Mouse (Mus musculus): ENCODE measurements around the gene Sh3glb2. TPM values are rescaled to one million over a fixed set of nuclear protein-coding genes. Genes with fewer than 3 reads are reported as not detected.

Sh3glb2 gene
- polyA plus RNA-seq, 1 experiment from 2014 or later: 69.4 TPM

GRCm38 (mm10) chr2:30336174-30336915 is 22.8 kb downstream of the Sh3glb2 start:
- WGBS: 89% methylated on average over 16 of the region's 16 CpGs
- H3K36me3 ChIP-seq (ENCODE audit: control insufficient read depth, insufficient read depth, low read length): peaks cover 94% of the 10 kb centered on the region
- H3K27me3 ChIP-seq (ENCODE audit: control insufficient read depth, insufficient read depth, low read length): no peaks in the 10 kb centered on the region
- no peak overlapping the region for H3K4me2 ChIP-seq (replicated peaks; ENCODE audit: low read depth, low read length)
- H3K9ac ChIP-seq (ENCODE audit: low read depth, low read length): no peak overlapping the region
- no peak for ATAC-seq (ENCODE audit: low FRiP score, low TSS enrichment)
- H3K27ac ChIP-seq (ENCODE audit: low read depth, low read length): no peak overlapping the region
- H3K4me1 ChIP-seq (ENCODE audit: control insufficient read depth, insufficient read depth, low read length): no peaks in the 10 kb centered on the region
- no peak overlapping the region for H3K4me3 ChIP-seq (ENCODE audit: low read length)
- H3K9me3 ChIP-seq (ENCODE audit: control insufficient read depth, low read length): no peaks in the 10 kb centered on the region

GRCm38 (mm10) chr2:30335324-30335723 is 23.8 kb downstream of the Sh3glb2 start:
- H3K27me3 ChIP-seq (ENCODE audit: control insufficient read depth, insufficient read depth, low read length): no peaks in the 10 kb centered on the region
- no peak for ATAC-seq (ENCODE audit: low FRiP score, low TSS enrichment)
- H3K4me2 ChIP-seq (replicated peaks; ENCODE audit: low read depth, low read length): no peak overlapping the region
- peaks cover 95% of the 10 kb centered on the region for H3K36me3 ChIP-seq (ENCODE audit: control insufficient read depth, insufficient read depth, low read length)
- H3K27ac ChIP-seq (ENCODE audit: low read depth, low read length): no peak overlapping the region
- no peaks in the 10 kb centered on the region for H3K4me1 ChIP-seq (ENCODE audit: control insufficient read depth, insufficient read depth, low read length)
- no peak overlapping the region for H3K4me3 ChIP-seq (ENCODE audit: low read length)
- no peak overlapping the region for H3K9ac ChIP-seq (ENCODE audit: low read depth, low read length)
- H3K9me3 ChIP-seq (ENCODE audit: control insufficient read depth, low read length): no peaks in the 10 kb centered on the region
- WGBS: 96% methylated on average over 2 of the region's 2 CpGs

DNA sequence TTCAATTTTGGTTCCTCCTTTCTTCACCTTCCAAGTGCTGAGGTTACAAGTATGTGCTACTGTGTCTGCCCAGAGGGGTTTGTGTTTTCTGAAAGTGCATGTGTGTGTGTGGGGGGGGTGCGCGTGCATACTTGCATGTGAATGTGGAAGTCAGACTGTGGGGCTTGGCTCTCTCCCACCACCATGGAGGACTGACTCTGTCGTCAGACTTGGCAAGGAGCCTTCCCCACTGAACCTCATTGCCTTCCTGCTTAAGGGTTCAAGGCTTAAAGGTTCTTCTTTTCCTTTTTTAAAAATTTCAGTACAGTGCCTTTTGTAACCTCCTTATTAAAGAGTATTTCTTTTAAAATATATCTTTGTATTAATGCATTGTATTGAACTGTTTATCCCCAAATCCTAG is 30.3 kb downstream of the Sh3glb2 start:
- Histone ChIP-seq H3K27me3 (ENCODE audit: control insufficient read depth, insufficient read depth, low read length) (no peaks in the 10 kb centered on the region), H3K27ac (ENCODE audit: low read depth, low read length) (no peak overlapping the region), H3K4me2 (replicated peaks; ENCODE audit: low read depth, low read length) (no peak overlapping the region), H3K9me3 (ENCODE audit: control insufficient read depth, low read length) (no peaks in the 10 kb centered on the region), H3K36me3 (ENCODE audit: control insufficient read depth, insufficient read depth, low read length) (peaks cover 95% of the 10 kb centered on the region), H3K4me3 (ENCODE audit: low read length) (no peak overlapping the region), H3K9ac (ENCODE audit: low read depth, low read length) (no peak overlapping the region), H3K4me1 (ENCODE audit: control insufficient read depth, insufficient read depth, low read length) (no peaks in the 10 kb centered on the region)
- WGBS: 92% methylated on average over 3 of the region's 3 CpGs
- ATAC-seq (ENCODE audit: low FRiP score, low TSS enrichment): no peak

DNA sequence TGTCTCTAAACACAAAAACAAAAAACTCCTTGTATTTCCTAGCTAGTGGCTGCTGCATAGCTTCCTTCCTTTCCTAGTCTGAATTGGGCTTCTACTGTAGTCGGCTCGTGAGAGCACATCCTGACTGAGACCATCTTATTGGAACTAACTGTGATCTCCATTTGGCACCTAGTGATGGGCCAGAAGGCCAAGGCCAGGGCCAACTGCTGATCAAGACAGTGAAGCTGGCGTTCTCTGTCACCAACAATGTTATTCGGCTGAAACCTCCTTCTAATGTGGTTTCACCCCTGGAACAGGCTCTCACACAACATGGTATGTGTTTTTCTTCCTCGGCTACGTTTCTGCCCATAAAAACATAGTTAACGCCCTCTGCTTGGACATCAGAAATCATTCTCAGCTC is 31.9 kb downstream of the Sh3glb2 start:
- no peak overlapping the region for H3K4me2 ChIP-seq (replicated peaks; ENCODE audit: low read depth, low read length)
- H3K4me1 ChIP-seq (ENCODE audit: control insufficient read depth, insufficient read depth, low read length): no peaks in the 10 kb centered on the region
- peaks cover 96% of the 10 kb centered on the region for H3K36me3 ChIP-seq (ENCODE audit: control insufficient read depth, insufficient read depth, low read length)
- no peak for ATAC-seq (ENCODE audit: low FRiP score, low TSS enrichment)
- no peak overlapping the region for H3K4me3 ChIP-seq (ENCODE audit: low read length)
- no peaks in the 10 kb centered on the region for H3K9me3 ChIP-seq (ENCODE audit: control insufficient read depth, low read length)
- H3K9ac ChIP-seq (ENCODE audit: low read depth, low read length): no peak overlapping the region
- no peak overlapping the region for H3K27ac ChIP-seq (ENCODE audit: low read depth, low read length)
- no peaks in the 10 kb centered on the region for H3K27me3 ChIP-seq (ENCODE audit: control insufficient read depth, insufficient read depth, low read length)
- WGBS: 89% methylated on average over 7 of the region's 7 CpGs

- Histone ChIP-seq H3K27me3 (ENCODE audit: control insufficient read depth, insufficient read depth, low read length) (no peaks in the 10 kb centered on the region), H3K27ac (ENCODE audit: low read depth, low read length) (no peak overlapping the region), H3K4me1 (ENCODE audit: control insufficient read depth, insufficient read depth, low read length) (no peaks in the 10 kb centered on the region), H3K4me2 (replicated peaks; ENCODE audit: low read depth, low read length) (no peak overlapping the region), H3K4me3 (ENCODE audit: low read length) (no peak overlapping the region), H3K36me3 (ENCODE audit: control insufficient read depth, insufficient read depth, low read length) (peaks cover 97% of the 10 kb centered on the region), H3K9me3 (ENCODE audit: control insufficient read depth, low read length) (no peaks in the 10 kb centered on the region), H3K9ac (ENCODE audit: low read depth, low read length) (no peak overlapping the region)
- 94% methylated on average over 5 of the region's 5 CpGs for WGBS
- no peak for ATAC-seq (ENCODE audit: low FRiP score, low TSS enrichment)
These were observed 33.8 kb downstream of the Sh3glb2 start for GRCm38 (mm10) chr2:30325296-30325695.

DNA sequence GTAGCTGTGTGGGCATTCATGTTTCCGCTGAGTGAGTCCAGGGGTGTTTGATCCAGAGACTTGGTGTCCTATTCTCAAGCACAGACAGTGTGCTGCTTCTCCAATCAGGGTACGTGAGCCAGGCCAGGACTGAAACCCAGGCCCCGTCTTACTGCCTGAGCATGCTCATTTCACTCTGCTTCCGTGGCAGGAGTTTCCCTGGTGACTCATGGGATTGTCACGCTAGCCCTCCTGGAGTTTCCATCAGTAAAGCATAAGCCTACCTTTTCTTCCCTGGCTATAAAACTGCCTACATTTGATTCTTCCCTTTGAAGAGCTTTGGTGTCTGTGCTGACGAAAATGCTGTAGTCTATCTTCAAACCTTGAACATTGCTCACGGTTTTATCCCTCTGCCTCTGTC is 36.0 kb downstream of the Sh3glb2 start:
- 95% methylated on average over 7 of the region's 7 CpGs for WGBS

DNA sequence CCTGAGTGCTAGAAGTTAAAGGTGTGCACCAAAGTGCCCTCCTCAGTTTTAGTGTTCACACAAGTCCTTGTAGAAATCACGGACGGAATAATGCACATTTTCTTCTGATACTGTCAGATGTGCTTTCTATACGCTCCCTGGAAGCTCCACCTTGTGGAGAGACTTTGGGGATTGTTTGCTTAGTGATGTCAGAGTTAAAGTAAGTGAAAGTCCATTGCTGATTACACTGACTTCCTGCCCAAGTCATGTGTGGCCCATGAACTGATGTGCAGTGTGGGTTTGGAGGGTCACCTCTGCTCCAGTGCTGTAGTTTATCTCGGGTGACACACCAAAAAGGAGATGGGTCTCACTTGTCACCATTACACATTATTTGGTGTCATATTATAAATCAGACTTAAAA is 39.9 kb downstream of the Sh3glb2 start:
- Histone ChIP-seq H3K4me1 (ENCODE audit: control insufficient read depth, insufficient read depth, low read length) (no peaks in the 10 kb centered on the region), H3K4me3 (ENCODE audit: low read length) (no peak overlapping the region), H3K9ac (ENCODE audit: low read depth, low read length) (no peak overlapping the region), H3K4me2 (replicated peaks; ENCODE audit: low read depth, low read length) (no peak overlapping the region), H3K27ac (ENCODE audit: low read depth, low read length) (no peak overlapping the region), H3K36me3 (ENCODE audit: control insufficient read depth, insufficient read depth, low read length) (peaks cover 90% of the 10 kb centered on the region), H3K9me3 (ENCODE audit: control insufficient read depth, low read length) (no peaks in the 10 kb centered on the region), H3K27me3 (ENCODE audit: control insufficient read depth, insufficient read depth, low read length) (no peaks in the 10 kb centered on the region)
- no peak for ATAC-seq (ENCODE audit: low FRiP score, low TSS enrichment)
- 80% methylated on average over 4 of the region's 4 CpGs for WGBS

More for the DNA sequence above, 36.0 kb downstream of the Sh3glb2 start:
- Histone ChIP-seq H3K27me3 (ENCODE audit: control insufficient read depth, insufficient read depth, low read length) (no peaks in the 10 kb centered on the region), H3K9me3 (ENCODE audit: control insufficient read depth, low read length) (no peaks in the 10 kb centered on the region), H3K27ac (ENCODE audit: low read depth, low read length) (no peak overlapping the region), H3K36me3 (ENCODE audit: control insufficient read depth, insufficient read depth, low read length) (peaks cover 90% of the 10 kb centered on the region), H3K4me2 (replicated peaks; ENCODE audit: low read depth, low read length) (no peak overlapping the region), H3K9ac (ENCODE audit: low read depth, low read length) (no peak overlapping the region), H3K4me3 (ENCODE audit: low read length) (no peak overlapping the region), H3K4me1 (ENCODE audit: control insufficient read depth, insufficient read depth, low read length) (no peaks in the 10 kb centered on the region)
- ATAC-seq (ENCODE audit: low FRiP score, low TSS enrichment): no peak

DNA sequence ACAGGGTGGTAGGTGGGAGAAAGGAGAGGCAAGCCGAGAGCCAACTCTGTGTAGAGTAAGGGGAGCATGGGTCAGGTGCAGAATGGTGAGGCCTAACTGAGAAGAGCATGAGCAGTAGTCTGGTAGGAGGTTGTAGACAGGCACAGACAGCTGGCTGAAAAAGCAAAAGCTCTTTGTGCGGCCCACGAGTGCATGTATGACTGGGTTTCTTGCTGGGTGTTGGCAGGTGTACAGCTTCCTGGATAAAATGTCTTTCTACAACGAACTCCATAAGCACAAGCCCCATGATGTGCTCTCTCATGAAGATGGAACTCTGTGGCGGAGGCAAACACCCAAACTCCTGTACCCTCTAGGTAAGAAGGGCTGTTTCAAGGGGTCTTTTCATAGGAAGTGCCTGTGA is 42.2 kb downstream of the Sh3glb2 start:
- Histone ChIP-seq H3K9ac (ENCODE audit: low read depth, low read length) (no peak overlapping the region), H3K4me1 (ENCODE audit: control insufficient read depth, insufficient read depth, low read length) (no peaks in the 10 kb centered on the region), H3K4me3 (ENCODE audit: low read length) (no peak overlapping the region), H3K4me2 (replicated peaks; ENCODE audit: low read depth, low read length) (no peak overlapping the region), H3K27me3 (ENCODE audit: control insufficient read depth, insufficient read depth, low read length) (no peaks in the 10 kb centered on the region), H3K27ac (ENCODE audit: low read depth, low read length) (no peak overlapping the region), H3K36me3 (ENCODE audit: control insufficient read depth, insufficient read depth, low read length) (peaks cover 90% of the 10 kb centered on the region), H3K9me3 (ENCODE audit: control insufficient read depth, low read length) (no peaks in the 10 kb centered on the region)
- 96% methylated on average over 5 of the region's 5 CpGs for WGBS
- ATAC-seq (ENCODE audit: low FRiP score, low TSS enrichment): no peak

- H3K36me3 ChIP-seq (ENCODE audit: control insufficient read depth, insufficient read depth, low read length): peaks cover 87% of the 10 kb centered on the region
- H3K9me3 ChIP-seq (ENCODE audit: control insufficient read depth, low read length): no peaks in the 10 kb centered on the region
- WGBS: 93% methylated on average over 4 of the region's 4 CpGs
- H3K4me2 ChIP-seq (replicated peaks; ENCODE audit: low read depth, low read length): no peak overlapping the region
- ATAC-seq (ENCODE audit: low FRiP score, low TSS enrichment): no peak
- H3K4me3 ChIP-seq (ENCODE audit: low read length): no peak overlapping the region
- no peaks in the 10 kb centered on the region for H3K27me3 ChIP-seq (ENCODE audit: control insufficient read depth, insufficient read depth, low read length)
- H3K9ac ChIP-seq (ENCODE audit: low read depth, low read length): no peak overlapping the region
- H3K27ac ChIP-seq (ENCODE audit: low read depth, low read length): no peak overlapping the region
- no peaks in the 10 kb centered on the region for H3K4me1 ChIP-seq (ENCODE audit: control insufficient read depth, insufficient read depth, low read length)
These were observed 43.0 kb downstream of the Sh3glb2 start for GRCm38 (mm10) chr2:30316136-30316535.
